Mouse (Mus musculus): ENCODE measurements at regions not wholly inside any gene's neighbourhood (a gene's known extent, or its start where the extent isn't known, plus 50 kb on each side); places are given as distances from the start of the nearest gene placed in this dataset.
A peak's percentile ranks its signal among the peaks of the same experiment; 100 is the strongest.

DNA sequence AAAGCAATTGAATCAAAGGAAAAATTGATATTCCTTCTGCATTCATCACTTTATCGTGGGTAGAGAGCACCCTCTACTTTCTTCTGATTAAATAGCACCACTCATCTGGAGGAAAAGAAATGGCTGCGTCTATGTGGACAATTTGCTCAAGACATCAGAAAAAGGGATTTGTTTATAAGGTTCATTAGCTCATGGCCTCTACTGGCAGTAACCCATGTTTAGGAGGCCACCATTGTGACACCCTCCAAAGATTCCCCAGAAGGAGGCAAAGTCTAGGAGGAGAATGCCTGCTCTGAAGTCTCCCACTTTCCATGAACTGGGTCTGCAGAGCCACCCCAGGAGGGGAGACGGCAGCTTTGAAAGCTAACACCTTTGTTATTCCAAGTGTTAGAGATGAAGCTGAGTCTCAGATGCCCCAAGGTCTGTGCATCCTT lies 147.2 kb upstream of the Plscr5 start:
- DNase-seq (ENCODE audit: low read depth) = no peak

DNA sequence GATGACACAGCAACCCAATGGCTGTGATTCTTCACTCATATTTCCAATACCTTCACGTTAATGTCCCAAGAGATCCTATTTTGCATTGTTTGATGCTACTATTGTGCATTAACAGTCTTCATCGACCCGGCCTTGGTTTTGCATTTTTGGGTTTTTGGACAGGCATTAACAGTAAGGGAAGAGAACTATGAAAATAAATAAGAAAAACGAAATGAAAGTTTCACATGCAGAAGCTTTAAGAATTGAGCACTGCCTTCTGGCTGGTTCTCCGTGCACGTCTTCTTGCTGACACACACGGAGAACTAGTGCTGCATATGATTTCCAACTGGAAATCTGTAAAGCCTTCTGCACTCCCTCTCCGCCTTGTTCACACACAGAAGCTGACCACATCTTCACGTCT lies 148.6 kb upstream of the Plscr5 start:
- no peak for DNase-seq (ENCODE audit: low read depth)

GRCm38 (mm10) chr9:92016521-92016920 lies 176.2 kb upstream of the Plscr5 start:
- no peak for DNase-seq (ENCODE audit: low read depth)

GRCm38 (mm10) chr9:92015923-92016322 lies 176.8 kb upstream of the Plscr5 start:
- no peak for DNase-seq (ENCODE audit: low read depth)

- no peak for DNase-seq (ENCODE audit: low read depth)
These were observed 204.5 kb upstream of the Plscr5 start for GRCm38 (mm10) chr9:91988240-91988639.

GRCm38 (mm10) chr9:91981955-91982621 lies 210.6 kb upstream of the Plscr5 start:
- DNase-seq (ENCODE audit: low read depth) = no peak

DNA sequence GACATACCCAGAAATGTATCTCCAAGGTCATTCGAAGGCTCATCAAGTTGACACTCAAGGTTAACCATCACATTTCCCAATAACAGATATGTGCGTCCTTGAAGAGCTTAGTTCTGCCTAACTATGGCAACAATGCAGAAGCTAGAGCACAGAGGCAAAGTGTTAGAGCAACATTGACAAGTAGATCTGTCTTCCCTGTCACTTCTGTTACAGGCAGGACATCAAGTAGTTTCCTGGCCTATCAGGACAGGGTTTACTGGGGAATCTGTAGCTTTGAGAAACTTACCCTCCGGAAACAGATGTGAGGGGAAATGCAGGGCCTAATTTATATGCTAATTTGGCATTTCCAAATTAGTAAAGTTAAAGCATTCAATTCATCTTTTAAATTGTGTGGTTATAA lies 211.2 kb upstream of the Plscr5 start:
- DNase-seq (ENCODE audit: low read depth) = no peak

- DNase-seq (ENCODE audit: low read depth) = no peak
These were observed 228.7 kb upstream of the Plscr5 start for GRCm38 (mm10) chr9:91964051-91964450.

DNA sequence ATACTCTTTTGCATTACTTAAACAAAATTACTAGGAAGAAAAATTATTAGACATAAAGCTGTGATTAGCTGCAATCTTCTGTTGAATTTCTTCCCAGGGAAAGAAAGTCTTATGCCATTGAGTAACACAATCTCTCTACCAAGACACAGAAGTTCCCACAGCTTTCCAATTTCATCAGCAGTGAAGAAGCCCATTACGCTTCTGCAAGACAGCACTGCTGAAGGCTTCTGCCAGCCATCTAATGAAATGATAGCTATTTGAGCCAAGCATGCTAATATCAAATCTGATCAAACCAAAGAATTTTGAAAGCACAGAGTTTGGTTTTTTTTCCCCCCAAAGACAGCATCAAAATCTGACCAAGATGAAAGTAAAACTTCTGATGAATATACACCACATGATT lies 230.0 kb upstream of the Plscr5 start:
- DNase-seq (ENCODE audit: low read depth) = no peak

- DNase-seq (ENCODE audit: low read depth) = no peak
These were observed 231.1 kb upstream of the Plscr5 start for GRCm38 (mm10) chr9:91961666-91962065.

DNA sequence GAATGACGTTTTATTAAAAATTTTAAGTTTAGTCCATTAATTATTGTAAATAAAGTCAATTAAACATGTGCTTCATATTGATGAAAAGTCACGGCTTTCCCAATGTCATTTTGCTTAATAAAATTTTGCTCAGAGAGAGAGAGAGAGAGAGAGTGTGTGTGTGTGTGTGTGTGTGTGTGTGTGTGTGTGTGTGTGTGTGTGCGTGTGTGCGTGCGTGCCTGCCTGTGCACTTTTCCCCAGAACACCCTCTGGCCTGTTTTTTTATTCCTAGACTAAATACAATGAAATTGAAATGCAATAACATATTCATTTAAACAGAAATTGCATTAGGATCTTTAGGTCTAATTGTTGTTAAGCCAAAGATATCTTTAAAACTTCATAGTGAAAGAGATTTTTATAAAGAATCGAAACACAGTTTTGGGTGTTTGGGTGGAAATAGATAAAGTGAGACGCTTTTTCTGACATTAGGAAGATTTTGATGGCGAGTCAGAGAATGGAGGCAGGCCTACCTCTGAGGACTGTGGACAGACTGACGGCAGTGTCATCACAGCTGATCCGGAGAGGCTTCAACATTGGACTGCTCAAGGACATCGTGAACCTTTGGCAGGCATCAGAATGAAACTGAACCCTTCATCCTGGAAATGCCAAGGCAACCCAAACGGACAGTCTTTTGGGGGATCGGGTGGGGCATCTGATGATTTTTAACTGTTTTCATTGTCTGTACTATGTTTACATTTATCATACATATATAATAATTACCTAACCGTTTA lies 232.0 kb upstream of the Plscr5 start:
- no peak for DNase-seq (ENCODE audit: low read depth)

- DNase-seq (ENCODE audit: low read depth) = no peak
These were observed 233.1 kb upstream of the Plscr5 start for GRCm38 (mm10) chr9:91959592-91959991.

DNA sequence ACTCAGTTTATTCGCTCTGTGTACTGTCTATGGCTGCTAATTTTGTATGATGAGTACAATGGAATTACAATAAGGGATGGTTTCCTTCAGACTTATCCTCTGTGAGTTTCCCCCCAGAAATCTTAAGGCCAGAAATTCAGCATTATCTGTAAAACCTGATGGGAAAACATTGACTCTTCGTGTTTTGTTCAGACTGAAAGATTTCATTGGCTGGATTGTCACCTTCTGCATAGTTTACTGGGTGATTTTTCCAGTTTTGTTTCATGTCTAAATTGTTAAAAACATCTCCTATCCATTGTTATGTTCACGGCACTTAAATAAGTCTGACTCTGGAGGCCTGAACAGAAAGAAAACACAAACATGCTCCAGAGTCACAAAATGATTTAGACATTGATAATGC lies 233.7 kb upstream of the Plscr5 start:
- DNase-seq (ENCODE audit: low read depth) = no peak

DNA sequence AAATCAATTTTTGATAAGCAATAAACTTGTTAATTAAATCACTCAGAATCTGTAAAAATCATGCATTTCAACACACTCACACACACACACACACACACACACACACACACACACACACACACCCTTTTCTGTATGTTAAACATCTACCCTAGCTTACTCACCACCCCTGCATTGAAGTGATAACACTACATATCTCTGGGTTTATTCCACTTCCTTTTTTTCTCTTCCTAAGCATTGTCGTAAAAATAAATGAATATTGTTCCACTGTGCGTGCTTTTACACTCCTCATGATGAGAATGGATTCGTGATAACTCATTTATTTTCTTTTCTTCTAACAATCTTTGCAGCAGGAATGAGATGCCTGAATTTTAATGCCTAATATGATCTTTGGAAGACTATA lies 234.3 kb upstream of the Plscr5 start:
- peak; percentile 69 for DNase-seq (ENCODE audit: low read depth)

DNA sequence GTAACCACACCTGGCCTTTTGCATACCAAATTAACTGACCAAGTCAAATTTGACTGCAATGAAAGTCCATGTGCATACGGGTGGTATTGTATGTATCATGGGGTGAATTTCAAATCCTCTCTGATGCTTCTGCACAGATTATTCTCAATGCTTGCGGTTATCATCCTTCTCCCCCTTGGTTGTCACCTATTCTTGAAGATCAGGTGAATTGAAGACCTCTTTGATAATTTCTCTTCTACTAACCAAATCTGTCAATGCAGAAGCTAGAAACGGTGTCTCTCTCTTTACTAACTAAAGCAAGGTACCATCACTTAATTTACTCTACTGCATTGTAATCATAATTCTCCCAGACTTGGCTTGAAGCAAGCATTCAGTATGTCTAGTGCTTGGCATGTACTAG lies 235.7 kb upstream of the Plscr5 start:
- DNase-seq (ENCODE audit: low read depth) = no peak

GRCm38 (mm10) chr9:91948746-91949145 lies 244.0 kb upstream of the Plscr5 start:
- DNase-seq (ENCODE audit: low read depth) = no peak

DNA sequence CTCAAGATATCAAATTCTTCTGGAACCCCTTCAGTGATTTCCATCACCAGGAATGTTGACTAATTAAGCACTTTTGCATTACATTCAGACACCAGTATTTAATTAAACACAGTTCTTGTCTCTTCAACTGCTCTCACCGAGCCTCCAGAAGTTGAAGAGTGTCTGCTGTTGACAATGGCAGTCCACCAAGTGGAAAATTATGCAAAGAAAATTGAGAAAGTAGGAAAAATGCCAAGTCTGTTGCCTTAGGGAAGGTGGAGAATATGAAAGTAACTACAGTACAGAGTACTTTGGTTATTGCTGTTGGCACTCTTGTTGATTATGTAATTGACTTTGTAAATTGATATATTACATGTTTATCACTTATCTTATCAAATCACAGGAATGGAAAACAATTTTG lies 250.7 kb upstream of the Plscr5 start:
- no peak for DNase-seq (ENCODE audit: low read depth)

DNA sequence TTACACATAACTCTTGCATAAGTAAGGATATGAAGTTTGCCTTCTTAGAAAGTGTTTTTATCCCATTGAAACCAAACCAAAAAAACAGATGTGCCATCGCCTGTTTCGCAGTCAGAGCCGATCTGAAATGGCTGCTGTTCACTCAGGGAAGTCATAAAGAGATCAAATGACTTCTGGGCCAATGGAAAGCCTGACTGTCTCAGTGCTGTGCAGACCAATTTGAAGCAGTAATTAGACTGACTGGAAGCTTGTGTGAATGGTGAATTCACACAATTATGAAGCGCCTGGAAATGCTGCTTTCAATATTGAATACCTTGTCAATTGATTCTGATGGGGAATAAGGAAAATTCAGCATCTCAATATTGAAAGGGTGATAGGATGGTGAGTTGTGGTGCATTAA lies 254.0 kb upstream of the Plscr5 start:
- no peak for DNase-seq (ENCODE audit: low read depth)

DNA sequence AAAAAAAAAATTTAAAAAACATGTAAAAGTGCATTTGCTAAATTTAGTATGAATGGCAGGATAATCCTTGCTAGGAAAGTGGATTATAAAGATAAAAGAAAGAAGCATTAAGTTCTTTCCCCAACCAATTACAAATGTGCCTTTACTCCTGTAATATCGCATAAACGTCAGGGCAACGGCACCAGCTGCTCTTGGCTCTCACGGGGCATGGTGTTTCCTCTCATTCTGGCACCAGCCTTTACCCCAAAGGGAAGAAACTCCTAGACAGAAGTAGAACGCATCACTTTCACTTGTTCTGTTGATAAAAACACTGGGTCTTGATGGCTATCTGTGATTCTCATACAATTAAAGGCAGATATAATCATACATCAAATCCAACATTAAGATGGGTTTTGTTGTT lies 288.7 kb upstream of the Plscr5 start:
- no peak for DNase-seq (ENCODE audit: low read depth)

DNA sequence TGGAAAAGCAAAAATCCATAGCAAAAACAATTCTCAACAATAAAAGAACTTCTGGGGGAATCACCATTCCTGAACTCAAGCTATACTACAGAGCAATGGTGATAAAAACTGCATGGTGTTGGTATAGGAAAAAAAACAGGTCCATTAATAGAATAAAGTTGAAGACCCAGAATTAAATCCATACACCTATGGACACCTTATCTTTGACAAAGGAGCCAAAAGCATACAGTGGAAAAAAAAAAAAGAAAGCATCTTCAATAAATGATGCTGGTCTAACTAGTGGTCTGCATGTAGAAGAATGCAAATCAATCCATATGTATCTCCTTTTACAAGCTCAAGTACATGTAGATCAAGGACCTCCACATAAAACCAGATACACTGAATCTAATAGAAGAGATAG lies 291.8 kb upstream of the Plscr5 start:
- no peak for DNase-seq (ENCODE audit: low read depth)

DNA sequence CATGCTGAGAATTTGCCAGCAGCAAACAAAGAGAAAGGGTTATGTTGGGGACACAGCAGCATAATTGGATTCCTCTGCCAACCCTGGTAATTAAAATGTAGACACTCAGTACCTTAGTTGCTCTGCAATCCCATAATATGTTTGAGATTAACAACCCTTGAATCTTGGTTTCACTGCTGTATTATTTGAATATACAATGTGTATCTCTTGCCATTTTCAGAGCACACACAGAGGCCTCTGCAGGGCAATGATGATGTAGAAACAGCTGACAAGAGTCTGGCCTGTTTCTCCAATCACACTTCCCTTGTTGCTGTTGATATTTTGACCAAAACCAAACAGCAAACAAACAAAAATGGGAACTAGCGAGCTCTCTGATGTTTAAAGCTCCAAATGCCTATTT lies 315.9 kb upstream of the Plscr5 start:
- no peak for DNase-seq (ENCODE audit: low read depth)

DNA sequence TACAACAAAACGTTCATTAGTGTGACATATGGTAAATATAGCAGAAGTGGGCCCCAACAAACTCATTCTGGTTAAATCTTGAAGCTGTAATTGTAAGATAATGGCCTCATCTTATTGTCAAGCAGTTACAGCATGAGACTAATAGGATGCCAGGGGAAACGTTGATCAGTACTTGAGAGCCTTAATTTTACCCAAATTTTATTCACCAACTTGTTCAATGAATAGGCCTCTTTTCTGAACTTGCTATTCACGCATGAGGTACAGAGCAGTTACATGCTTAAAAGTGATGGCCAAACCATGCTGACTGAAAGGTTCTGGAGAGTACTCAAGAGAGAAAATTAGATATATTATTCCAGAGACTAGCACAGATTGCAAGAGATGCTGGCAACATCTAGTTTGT lies 361.2 kb upstream of the Plscr5 start:
- no peak for DNase-seq (ENCODE audit: low read depth)

DNA sequence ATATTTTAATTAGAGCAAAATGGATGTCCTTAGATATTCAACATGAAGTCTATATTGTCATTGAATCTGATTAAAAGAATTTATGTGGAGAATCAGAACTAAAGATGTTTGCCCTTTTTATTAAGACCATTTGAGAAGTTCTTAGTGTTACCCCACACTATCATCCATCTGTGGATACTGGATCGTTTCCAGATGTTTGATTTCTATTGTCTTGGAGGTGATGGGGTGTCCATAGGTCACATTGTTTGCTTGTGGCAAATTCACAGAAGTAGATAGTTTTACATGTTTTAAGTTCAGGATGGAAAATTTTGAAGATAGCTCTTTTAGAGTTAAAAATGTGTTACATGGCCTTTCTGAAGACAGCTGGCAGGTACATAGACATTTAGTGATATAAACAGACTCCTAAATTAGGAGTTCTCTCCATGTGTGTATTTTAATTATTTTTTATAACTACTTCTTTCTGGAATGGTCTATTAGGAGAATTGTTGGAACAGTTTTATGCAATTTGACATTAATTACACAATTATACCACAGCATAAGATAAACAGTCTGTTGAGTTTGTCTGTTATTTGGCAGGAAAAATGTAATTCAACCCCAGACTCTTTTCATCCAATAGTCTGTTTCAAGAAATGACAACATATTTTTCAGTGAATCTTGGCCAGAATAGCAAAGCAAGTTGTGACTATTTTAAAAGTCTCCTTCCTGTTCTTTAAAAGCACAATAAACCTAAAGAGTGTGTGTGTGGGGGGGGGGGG lies 368.8 kb upstream of the Plscr5 start:
- no peak for DNase-seq (ENCODE audit: low read depth)

Data from 416B (cell line).